Mouse (Mus musculus) bone marrow macrophage, adult 2 months (primary cell): ENCODE results near the gene Pafah1b3.

Experiments used
- CTCF ChIP-seq: IDR thresholded peaks from 2 replicates; pipeline ENCODE4 v1.5.1; 2012; ENCODE audit warnings: low read depth, mild to moderate bottlenecking, low read length, moderate library complexity
- POLR2A ChIP-seq: IDR thresholded peaks from 2 replicates; pipeline ENCODE4 v1.6.1; 2012; ENCODE audit warnings: mild to moderate bottlenecking, low read depth, low read length, borderline replicate concordance

DNA sequence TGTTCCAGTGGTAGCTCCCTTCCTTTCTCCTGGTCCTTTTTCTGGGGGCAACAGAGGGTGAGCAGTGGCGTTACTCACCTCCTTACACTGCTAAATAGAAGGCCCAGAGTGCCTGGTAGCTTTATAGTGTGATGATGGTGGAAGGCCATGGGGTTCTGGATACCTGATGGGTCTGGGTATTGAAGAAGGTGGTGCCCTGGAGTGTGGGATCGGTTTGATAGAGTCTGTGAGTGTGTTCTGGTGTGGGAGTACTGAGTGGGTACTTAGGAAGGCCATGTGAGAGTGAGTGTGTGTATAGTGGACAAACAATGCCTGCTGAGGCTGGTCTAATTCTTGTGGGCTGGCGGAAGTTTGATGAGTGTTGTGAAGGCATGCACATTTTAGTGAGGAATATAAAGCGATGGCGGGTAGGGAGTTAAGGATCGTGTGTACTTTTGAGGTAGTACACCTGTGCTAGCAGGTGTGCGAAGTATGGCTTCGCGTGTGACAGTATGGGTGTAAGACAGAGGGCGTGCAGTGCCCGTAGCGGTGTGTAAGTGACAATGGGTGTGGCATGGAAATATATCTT lies 16.5 kb downstream of the Pafah1b3 start:
- no peak for TF ChIP-seq CTCF
- TF ChIP-seq POLR2A, result no peak
